Mouse (Mus musculus): ENCODE data around the gene Zmynd19.
"Not testable (repeated sequence)": the region's sequence is repeated elsewhere in the genome, so short reads cannot be mapped to it uniquely, and the experiment has no call there.

The Zmynd19 gene

GRCm38 (mm10) chr2:24942092-24942491 is 7.5 kb upstream of the Zmynd19 start:
- no peak for DNase-seq (ENCODE audit: low read depth, low spot score)

GRCm38 (mm10) chr2:24944304-24944703 is 5.3 kb upstream of the Zmynd19 start:
- DNase-seq (ENCODE audit: low read depth, low spot score): peak; percentile 63

GRCm38 (mm10) chr2:24950189-24950535 is 570 bp downstream of the Zmynd19 start:
- DNase-seq (ENCODE audit: low read depth, low spot score): no peak

- DNase-seq (ENCODE audit: low read depth, low spot score): no peak
Measured at GRCm38 (mm10) chr2:24952537-24953055, 3.0 kb downstream of the Zmynd19 start.

GRCm38 (mm10) chr2:24960910-24961309 is 11.3 kb downstream of the Zmynd19 start:
- DNase-seq (ENCODE audit: low read depth, low spot score): peak; percentile 46

- peak; percentile 90 for DNase-seq (ENCODE audit: low read depth, low spot score)
Measured at GRCm38 (mm10) chr2:24962304-24963000, 12.9 kb downstream of the Zmynd19 start, which contains the start of gene Dph7. Dph7 (plus strand) TSS chr2:24962400.

GRCm38 (mm10) chr2:24970386-24970785 is 20.8 kb downstream of the Zmynd19 start:
- DNase-seq (ENCODE audit: low read depth, low spot score): no peak

- DNase-seq (ENCODE audit: low read depth, low spot score): not testable (repeated sequence)
Measured at GRCm38 (mm10) chr2:24974452-24974851, 24.9 kb downstream of the Zmynd19 start.

- DNase-seq (ENCODE audit: low read depth, low spot score): peak; percentile 93
Measured at GRCm38 (mm10) chr2:24974906-24975703, 25.5 kb downstream of the Zmynd19 start, which contains the start of gene Mrpl41. Mrpl41 (minus strand) TSS chr2:24975098.

- DNase-seq (ENCODE audit: low read depth, low spot score): peak; percentile 83
Measured at GRCm38 (mm10) chr2:24975704-24976297, 26.2 kb downstream of the Zmynd19 start, which contains the start of gene Pnpla7. Pnpla7 (plus strand) TSS chr2:24976033.

- no peak for DNase-seq (ENCODE audit: low read depth, low spot score)
Measured at GRCm38 (mm10) chr2:24976960-24977359, 27.4 kb downstream of the Zmynd19 start.

- DNase-seq (ENCODE audit: low read depth, low spot score): peak; percentile 50
Measured at GRCm38 (mm10) chr2:24987762-24988161, 38.2 kb downstream of the Zmynd19 start.

- no peak for DNase-seq (ENCODE audit: low read depth, low spot score)
Measured at GRCm38 (mm10) chr2:24995332-24995731, 45.7 kb downstream of the Zmynd19 start.

- no peak for DNase-seq (ENCODE audit: low read depth, low spot score)
Measured at GRCm38 (mm10) chr2:24996471-24996870, 46.9 kb downstream of the Zmynd19 start.

- peak; percentile 53 for DNase-seq (ENCODE audit: low read depth, low spot score)
Measured at GRCm38 (mm10) chr2:25000544-25001235, 51.1 kb downstream of the Zmynd19 start.

- no peak for DNase-seq (ENCODE audit: low read depth, low spot score)
Measured at GRCm38 (mm10) chr2:25003946-25004786, 54.6 kb downstream of the Zmynd19 start.

- no peak for DNase-seq (ENCODE audit: low read depth, low spot score)
Measured at GRCm38 (mm10) chr2:25006767-25007166, 57.2 kb downstream of the Zmynd19 start.

- DNase-seq (ENCODE audit: low read depth, low spot score): peak; percentile 23
Measured at GRCm38 (mm10) chr2:25008250-25008649, 58.7 kb downstream of the Zmynd19 start.

Measured in ES-CJ7 (cell line).